Mouse (Mus musculus): ENCODE measurements around the gene Efna4. TPM values are rescaled to one million over a fixed set of nuclear protein-coding genes. Genes with fewer than 3 reads are reported as not detected.

The Efna4 gene
- polyA plus RNA-seq, 1 experiment from 2014 or later = 9.9 TPM

GRCm38 (mm10) chr3:89316833-89317232 is 21.0 kb downstream of the Efna4 start:
- H3K9me3 ChIP-seq = no peaks in the 10 kb centered on the region
- H3K36me3 ChIP-seq = no peaks in the 10 kb centered on the region
- H3K9ac ChIP-seq = 0 out of 2 replicates have a peak overlapping the region, but pooled peaks have one; percentile 17
- 3% methylated on average over 4 of the region's 4 CpGs for WGBS
- peaks cover 59% of the 10 kb centered on the region for H3K27me3 ChIP-seq (replicated peaks)
- H3K4me2 ChIP-seq = peak overlapping the region; percentile 69; the same call in 1 of the 2 replicates
- H3K4me3 ChIP-seq = no peak overlapping the region
- H3K27ac ChIP-seq (replicated peaks) = no peak overlapping the region
- peaks cover 57% of the 10 kb centered on the region for H3K4me1 ChIP-seq
- no peak for ATAC-seq (ENCODE audit: extremely low read depth, insufficient number of reproducible peaks, low FRiP score, low TSS enrichment)

DNA sequence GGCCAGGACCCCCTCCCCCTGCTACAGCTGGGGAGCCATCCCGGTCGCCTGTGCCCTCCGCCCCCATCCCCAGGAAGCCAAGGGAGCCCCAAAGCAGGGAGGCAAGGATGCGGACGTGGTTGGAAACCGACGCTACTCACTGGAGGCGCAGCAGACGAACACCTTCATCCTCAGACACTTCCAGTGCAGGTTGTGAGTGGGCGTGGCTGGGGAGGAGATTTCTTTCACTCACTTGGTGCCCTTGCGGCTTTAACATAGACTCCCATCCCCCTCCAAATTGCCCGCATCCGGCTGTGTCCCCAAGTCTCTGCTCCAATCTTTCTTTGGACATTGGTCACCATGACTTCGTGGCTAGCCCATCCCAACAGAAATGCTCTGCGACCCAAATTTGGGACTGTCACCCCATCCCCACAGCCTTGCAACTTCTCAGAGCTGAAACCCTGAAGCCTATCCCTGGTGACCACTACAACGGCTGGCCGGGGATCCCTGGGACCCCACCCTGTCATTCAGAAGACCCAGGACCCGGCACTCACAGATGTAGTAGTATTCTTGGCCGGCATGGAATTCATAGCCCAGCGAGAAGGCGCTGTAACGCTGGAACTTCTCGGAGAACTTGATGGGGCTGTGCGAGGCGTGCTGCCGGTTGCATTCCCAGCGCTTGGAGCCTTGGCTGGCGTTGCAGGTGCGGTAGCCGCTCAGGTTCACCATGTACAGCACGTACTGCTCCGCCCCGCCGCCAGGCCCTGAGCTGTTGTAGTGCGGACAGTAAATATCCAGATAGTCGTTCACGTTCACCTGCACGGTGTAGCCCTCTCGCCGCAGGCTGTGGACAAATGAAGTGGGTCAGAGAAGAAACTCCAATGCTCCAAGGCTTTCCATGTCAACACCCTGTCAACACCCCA is 21.6 kb downstream of the Efna4 start:
- Histone ChIP-seq H3K9ac (peak overlapping the region; percentile 71), H3K4me2 (peak overlapping the region; percentile 69), H3K27me3 (replicated peaks) (peaks cover 53% of the 10 kb centered on the region), H3K4me3 (peak overlapping the region; percentile 45), H3K4me1 (peaks cover 51% of the 10 kb centered on the region), H3K27ac (replicated peaks) (no peak overlapping the region), H3K9me3 (no peaks in the 10 kb centered on the region; the same call in 1 of the 2 replicates), H3K36me3 (no peaks in the 10 kb centered on the region)
- WGBS = 20% methylated on average over 40 of the region's 40 CpGs
- no peak for ATAC-seq (ENCODE audit: extremely low read depth, insufficient number of reproducible peaks, low FRiP score, low TSS enrichment)

DNA sequence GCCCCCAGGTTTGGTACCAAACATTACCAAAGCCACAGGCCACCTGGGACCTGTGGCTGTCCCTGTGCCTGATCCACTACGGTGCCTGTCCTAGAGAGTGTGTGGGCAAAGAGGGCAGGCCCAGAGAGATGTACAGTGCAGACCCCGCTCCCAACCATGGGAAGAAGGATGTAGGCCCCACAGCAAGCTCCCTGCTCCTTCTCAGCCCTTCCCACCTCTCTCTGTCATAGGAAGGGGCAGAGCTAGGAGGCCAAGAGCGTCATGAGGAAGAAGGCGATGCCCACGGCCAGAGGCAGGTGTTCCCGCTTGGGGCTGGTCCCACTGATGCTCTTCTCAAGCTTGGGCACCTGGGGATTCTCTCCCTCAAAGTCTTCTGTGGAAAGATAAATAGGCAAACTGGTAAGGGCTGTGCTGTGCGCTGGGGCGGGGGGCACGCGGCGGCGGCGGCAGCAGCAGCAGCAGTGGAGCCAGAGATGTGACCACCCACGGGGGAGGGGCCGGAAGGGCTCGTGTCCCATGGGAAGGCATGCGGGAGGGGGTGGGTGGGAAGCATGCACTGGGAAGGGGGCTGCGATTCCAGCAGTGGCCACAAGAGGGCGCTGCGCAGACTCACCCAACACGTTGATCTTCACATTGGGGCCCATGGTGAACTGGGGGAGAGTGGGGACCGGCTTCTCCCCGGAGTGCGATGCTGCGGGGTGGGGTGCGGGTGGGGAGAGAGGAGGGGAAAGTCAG is 22.5 kb downstream of the Efna4 start:
- peak overlapping the region; percentile 71 for H3K9ac ChIP-seq
- H3K9me3 ChIP-seq = no peaks in the 10 kb centered on the region; the same call in 1 of the 2 replicates
- 9% methylated on average over 22 of the region's 26 CpGs for WGBS
- ATAC-seq (ENCODE audit: extremely low read depth, insufficient number of reproducible peaks, low FRiP score, low TSS enrichment) = no peak
- no peak overlapping the region for H3K27ac ChIP-seq (replicated peaks)
- peaks cover 42% of the 10 kb centered on the region for H3K4me1 ChIP-seq
- H3K4me3 ChIP-seq = peak overlapping the region; percentile 45
- peak overlapping the region; percentile 69 for H3K4me2 ChIP-seq
- H3K27me3 ChIP-seq (replicated peaks) = peaks cover 45% of the 10 kb centered on the region
- no peaks in the 10 kb centered on the region for H3K36me3 ChIP-seq

- H3K4me2 ChIP-seq = peak overlapping the region; percentile 69
- H3K27ac ChIP-seq (replicated peaks) = no peak overlapping the region
- H3K9me3 ChIP-seq = no peaks in the 10 kb centered on the region; the same call in 1 of the 2 replicates
- peaks cover 39% of the 10 kb centered on the region for H3K27me3 ChIP-seq (replicated peaks)
- H3K4me3 ChIP-seq = peak overlapping the region; percentile 45; the same call in 1 of the 2 replicates
- peak overlapping the region; percentile 71 for H3K9ac ChIP-seq
- H3K4me1 ChIP-seq = peaks cover 37% of the 10 kb centered on the region
- no peaks in the 10 kb centered on the region for H3K36me3 ChIP-seq
- ATAC-seq (ENCODE audit: extremely low read depth, insufficient number of reproducible peaks, low FRiP score, low TSS enrichment) = no peak
- whole genome bisulfite sequencing = 36% methylated on average over 2 of the region's 2 CpGs
These were observed 23.0 kb downstream of the Efna4 start for GRCm38 (mm10) chr3:89314791-89315190.

DNA sequence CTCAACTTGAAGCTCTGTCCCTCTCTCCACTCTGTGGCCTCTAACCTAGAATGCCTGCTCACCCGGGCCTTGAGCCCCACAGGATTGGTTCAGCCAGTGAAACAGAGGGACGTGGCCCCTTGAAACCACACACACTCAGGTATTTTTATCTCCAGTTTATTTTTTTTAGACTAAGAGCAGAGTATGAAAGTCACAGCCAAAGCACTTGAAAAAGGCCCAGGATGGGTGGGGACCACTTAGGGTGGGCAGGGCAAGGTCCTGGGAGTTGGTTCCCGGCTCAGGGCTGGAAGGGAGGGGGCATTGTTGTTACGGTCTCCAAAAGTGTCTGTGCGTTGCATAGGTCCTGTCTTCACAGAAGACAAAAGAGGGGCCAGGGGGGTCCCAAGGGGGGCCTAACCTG is 23.5 kb downstream of the Efna4 start:
- Histone ChIP-seq H3K4me2 (no peak overlapping the region), H3K36me3 (no peaks in the 10 kb centered on the region), H3K4me3 (no peak overlapping the region), H3K9me3 (no peaks in the 10 kb centered on the region; the same call in 1 of the 2 replicates), H3K27me3 (replicated peaks) (peaks cover 34% of the 10 kb centered on the region), H3K27ac (replicated peaks) (0 out of 2 replicates have a peak overlapping the region, but pooled peaks have one; percentile 0), H3K9ac (no peak overlapping the region; the same call in 1 of the 2 replicates), H3K4me1 (peaks cover 32% of the 10 kb centered on the region)
- ATAC-seq (ENCODE audit: extremely low read depth, insufficient number of reproducible peaks, low FRiP score, low TSS enrichment) = no peak
- 43% methylated on average over 5 of the region's 5 CpGs for WGBS

GRCm38 (mm10) chr3:89308089-89308488 is 29.7 kb downstream of the Efna4 start:
- WGBS = 2% methylated on average over 9 of the region's 9 CpGs
- H3K4me1 ChIP-seq = no peaks in the 10 kb centered on the region
- no peak overlapping the region for H3K4me2 ChIP-seq
- H3K4me3 ChIP-seq = no peak overlapping the region
- no peaks in the 10 kb centered on the region for H3K36me3 ChIP-seq
- ATAC-seq (ENCODE audit: extremely low read depth, insufficient number of reproducible peaks, low FRiP score, low TSS enrichment) = no peak
- H3K9me3 ChIP-seq = no peaks in the 10 kb centered on the region; the same call in 1 of the 2 replicates
- no peaks in the 10 kb centered on the region for H3K27me3 ChIP-seq (replicated peaks)
- H3K9ac ChIP-seq = peak overlapping the region; percentile 34; the same call in 1 of the 2 replicates
- no peak overlapping the region for H3K27ac ChIP-seq (replicated peaks)

- H3K27me3 ChIP-seq (replicated peaks) = peaks cover 4% of the 10 kb centered on the region; the same call in 1 of the 2 replicates
- no peaks in the 10 kb centered on the region for H3K36me3 ChIP-seq
- H3K4me2 ChIP-seq = no peak overlapping the region
- H3K27ac ChIP-seq (replicated peaks) = no peak overlapping the region
- H3K9me3 ChIP-seq = no peaks in the 10 kb centered on the region
- no peaks in the 10 kb centered on the region for H3K4me1 ChIP-seq
- H3K9ac ChIP-seq = no peak overlapping the region
- H3K4me3 ChIP-seq = no peak overlapping the region
- WGBS = 73% methylated on average over 8 of the region's 8 CpGs
- no peak for ATAC-seq (ENCODE audit: extremely low read depth, insufficient number of reproducible peaks, low FRiP score, low TSS enrichment)
These were observed 32.1 kb downstream of the Efna4 start for GRCm38 (mm10) chr3:89305551-89306325.

GRCm38 (mm10) chr3:89305105-89305504 is 32.7 kb downstream of the Efna4 start:
- WGBS = 71% methylated on average over 4 of the region's 4 CpGs
- no peak overlapping the region for H3K4me3 ChIP-seq
- no peak overlapping the region for H3K4me2 ChIP-seq
- no peaks in the 10 kb centered on the region; the same call in 1 of the 2 replicates for H3K4me1 ChIP-seq
- no peaks in the 10 kb centered on the region for H3K9me3 ChIP-seq
- ATAC-seq (ENCODE audit: extremely low read depth, insufficient number of reproducible peaks, low FRiP score, low TSS enrichment) = no peak
- no peak overlapping the region for H3K27ac ChIP-seq (replicated peaks)
- no peaks in the 10 kb centered on the region for H3K36me3 ChIP-seq
- no peak overlapping the region for H3K9ac ChIP-seq
- peaks cover 7% of the 10 kb centered on the region; the same call in 1 of the 2 replicates for H3K27me3 ChIP-seq (replicated peaks)

DNA sequence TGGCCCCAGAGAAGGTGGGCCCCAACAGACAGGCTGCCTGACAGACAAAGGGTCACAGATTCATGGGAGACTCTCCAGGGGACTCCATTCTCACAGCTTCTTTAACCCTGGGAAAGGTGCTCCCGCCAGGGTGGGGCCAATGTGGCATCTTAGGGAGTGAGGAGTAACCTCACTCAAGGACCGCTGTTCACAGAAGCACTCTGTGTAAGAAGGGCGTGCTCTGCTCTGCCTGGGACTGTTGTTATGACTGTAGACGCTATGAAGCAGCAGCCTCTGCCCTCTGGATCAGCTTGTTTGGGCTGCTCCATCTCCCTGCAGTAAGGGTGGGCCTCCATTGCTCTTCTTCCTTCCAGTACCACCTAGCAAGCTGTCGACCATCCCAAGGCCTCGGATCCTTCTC is 33.4 kb downstream of the Efna4 start:
- peaks cover 8% of the 10 kb centered on the region; the same call in 1 of the 2 replicates for H3K27me3 ChIP-seq (replicated peaks)
- no peak for ATAC-seq (ENCODE audit: extremely low read depth, insufficient number of reproducible peaks, low FRiP score, low TSS enrichment)

DNA sequence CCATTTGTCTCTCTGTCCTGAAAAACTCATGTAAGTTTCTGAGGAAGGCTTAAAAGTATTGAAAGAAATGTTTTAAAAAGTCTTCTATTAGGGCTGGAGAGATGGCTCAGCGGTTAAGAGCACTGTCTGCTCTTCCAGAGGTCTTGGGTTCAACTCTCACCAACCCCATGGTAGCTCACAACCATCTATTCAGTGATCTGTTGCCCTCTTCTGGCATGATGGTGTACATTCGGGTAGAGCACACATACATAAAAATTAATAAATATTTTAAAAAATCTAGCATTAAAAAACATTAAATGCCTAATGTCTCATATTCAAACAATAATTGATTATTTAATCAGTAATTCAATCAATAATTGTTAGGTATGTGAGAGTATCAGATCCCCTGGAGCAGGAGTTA is 37.3 kb downstream of the Efna4 start:
- Histone ChIP-seq H3K4me2 (no peak overlapping the region), H3K9ac (0 out of 2 replicates have a peak overlapping the region, but pooled peaks have one; percentile 3), H3K9me3 (no peaks in the 10 kb centered on the region), H3K27ac (replicated peaks) (no peak overlapping the region), H3K4me3 (no peak overlapping the region), H3K36me3 (no peaks in the 10 kb centered on the region), H3K4me1 (no peaks in the 10 kb centered on the region; the same call in 1 of the 2 replicates), H3K27me3 (replicated peaks) (peaks cover 8% of the 10 kb centered on the region; the same call in 1 of the 2 replicates)
- WGBS = 66% methylated on average over 2 of the region's 2 CpGs
- no peak for ATAC-seq (ENCODE audit: extremely low read depth, insufficient number of reproducible peaks, low FRiP score, low TSS enrichment)

More for the DNA sequence above, 33.4 kb downstream of the Efna4 start:
- H3K4me1 ChIP-seq = no peaks in the 10 kb centered on the region; the same call in 1 of the 2 replicates
- H3K36me3 ChIP-seq = no peaks in the 10 kb centered on the region
- no peak overlapping the region for H3K27ac ChIP-seq (replicated peaks)
- no peak overlapping the region for H3K4me2 ChIP-seq
- WGBS = 56% methylated on average over 6 of the region's 6 CpGs
- H3K4me3 ChIP-seq = no peak overlapping the region
- no peaks in the 10 kb centered on the region for H3K9me3 ChIP-seq
- H3K9ac ChIP-seq = no peak overlapping the region

Measured in heart, embryonic 13.5 days (tissue).